Mouse (Mus musculus) midbrain, postnatal 0 days (tissue): ENCODE measurements around the gene Ace3. TPM values are rescaled to one million over a fixed set of nuclear protein-coding genes. Genes with fewer than 3 reads are reported as not detected.

ENCODE experiments used
- ATAC-seq: fragments of 200-750 bp; cut with Nextera tagmentation; 2 replicates; pipeline ENCODE4 v1.8.0; 2017; ENCODE audit warnings: moderate number of reproducible peaks, mild to moderate bottlenecking, moderate TSS enrichment, moderate library complexity; ENCODE audit not compliant: low FRiP score
- DNase-seq: peaks from one replicate; pipeline ENCODE4 v3.0.0-alpha.2; 2015; ENCODE audit warnings: low spot score
- H3K27ac ChIP-seq: fragments of 300-500 bp; sonication (generic); 2 replicates; pipeline ENCODE4 v1.5.1; 2014; ENCODE audit warnings: low read depth, mild to moderate bottlenecking, low read length, mixed read lengths
- H3K27me3 ChIP-seq: fragments of 300-500 bp; sonication (generic); 2 replicates; pipeline ENCODE4 v1.6.1; 2014; ENCODE audit warnings: low read length, control low read depth, mixed read lengths; ENCODE audit not compliant: insufficient read depth
- H3K36me3 ChIP-seq: fragments of 300-500 bp; sonication (generic); 2 replicates; pipeline ENCODE4 v1.6.1; 2014; ENCODE audit warnings: low read length, control low read depth, mixed read lengths; ENCODE audit not compliant: insufficient read depth
- H3K4me1 ChIP-seq: fragments of 300-500 bp; sonication (generic); 2 replicates; pipeline ENCODE4 v1.6.1; 2014; ENCODE audit warnings: mild to moderate bottlenecking, control low read depth, antibody characterized with exemption, low read length, mixed read lengths; ENCODE audit not compliant: insufficient read depth
- H3K4me2 ChIP-seq: fragments of 300-500 bp; sonication (generic); 2 replicates; pipeline ENCODE4 v1.6.1; 2014; ENCODE audit warnings: low read depth, mild to moderate bottlenecking, low read length, mixed read lengths; ENCODE audit not compliant: poor library complexity, severe bottlenecking
- H3K4me3 ChIP-seq: fragments of 300-500 bp; sonication (generic); 2 replicates; pipeline ENCODE4 v1.5.1; 2014; ENCODE audit warnings: low read depth, mild to moderate bottlenecking, low read length, moderate library complexity
- H3K9ac ChIP-seq: fragments of 300-500 bp; sonication (generic); replicated peaks from 2 replicates; pipeline ENCODE4 v1.6.1; 2014; ENCODE audit warnings: mild to moderate bottlenecking, low read length, moderate library complexity, mixed read lengths; ENCODE audit not compliant: poor library complexity, severe bottlenecking
- H3K9me3 ChIP-seq: fragments of 300-500 bp; sonication (generic); 2 replicates; pipeline ENCODE4 v1.6.1; 2016; ENCODE audit warnings: low read length, control low read depth
- CTCF ChIP-seq: IDR thresholded peaks from 2 replicates; pipeline ENCODE4 v1.5.1; 2016; ENCODE audit warnings: antibody characterized with exemption, mild to moderate bottlenecking
- WGBS: fragments of 180-500 bp; shearing (Covaris S2); extraction: QIAGEN DNeasy Blood & Tissue Kit; methylation state at CpG from one replicate; pipeline ENCODE4 v1.1.7; 2014; 5-methylcytosine and 5-hydroxymethylcytosine counted together
- polyA plus RNA-seq: library from polyadenylated mRNA; unstranded; fragments of >200 nt; fragmentation: Nextera tagmentation; extraction: Ambion mirVana; gene quantifications from 2 replicates; pipeline ENCODE4 v1.2.1, GENCODE M21; 2015
- total RNA-seq: library from RNA; depleted of rRNA; stranded (reverse); fragments of >200 nt; gene quantifications from 2 replicates; pipeline ENCODE4 v1.2.3, GENCODE M21; 2014

Gene Ace3
- total and polyA plus RNA-seq, 2 experiments from 2014 or later: not detected

DNA sequence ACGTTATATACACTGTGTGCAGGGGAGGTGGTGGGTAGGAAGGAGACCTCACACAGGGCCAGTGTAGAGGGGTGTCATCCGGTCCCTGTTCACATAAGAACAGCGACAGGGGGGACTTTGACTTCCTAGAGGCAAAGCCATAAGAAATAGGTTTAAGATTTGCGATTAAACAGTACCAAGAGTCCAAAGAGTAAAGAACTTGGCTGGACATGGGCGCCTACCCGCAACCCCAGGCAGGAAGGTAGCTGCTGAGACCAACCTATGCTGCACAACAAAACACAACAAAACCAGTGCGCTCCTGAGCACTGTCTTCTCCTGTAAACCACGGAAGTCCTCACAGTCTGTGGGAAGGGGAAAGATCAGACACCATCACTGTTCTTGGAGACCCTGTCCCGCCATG is 42.4 kb upstream of the Ace3 start:
- Histone ChIP-seq H3K4me2 (no peak overlapping the region), H3K36me3 (no peaks in the 10 kb centered on the region; the same call in 1 of the 2 replicates), H3K27ac (no peak overlapping the region), H3K9ac (no peak overlapping the region), H3K9me3 (no peaks in the 10 kb centered on the region), H3K27me3 (no peaks in the 10 kb centered on the region), H3K4me3 (no peak overlapping the region), H3K4me1 (no peaks in the 10 kb centered on the region)
- DNase-seq (no peak), ATAC-seq (no peak)
- TF ChIP-seq CTCF: no peak
- 83% methylated on average over 9 of the region's 9 CpGs for WGBS

DNA sequence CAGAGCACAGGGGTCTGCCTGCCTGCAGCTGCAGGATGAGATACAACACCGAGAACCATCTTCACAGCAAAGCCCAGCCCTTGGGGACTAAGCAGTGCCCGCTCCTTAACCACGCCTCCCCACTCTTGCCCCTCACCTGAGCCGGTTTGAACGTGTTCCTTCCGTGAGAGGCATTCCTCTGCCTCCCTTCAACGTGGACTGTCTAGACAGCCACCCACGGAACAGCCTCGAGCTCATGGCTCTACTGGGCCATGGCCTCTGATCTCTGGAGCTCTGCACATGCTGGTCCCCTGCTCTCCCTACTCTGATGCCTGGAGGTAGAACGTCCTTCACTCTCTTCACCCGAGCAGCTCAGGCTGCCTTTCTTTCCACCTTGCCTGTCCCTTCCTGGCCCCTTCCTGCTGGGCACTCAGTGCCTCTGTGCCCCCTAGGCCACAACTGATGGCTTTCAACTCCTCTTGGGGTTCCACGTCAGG is 41.5 kb upstream of the Ace3 start, which contains the start of gene Cyb561:
Gene Cyb561, minus strand, starts transcription at position 426 of the 476 bp plus-strand sequence.
- H3K9ac ChIP-seq: no peak within 1 kb of the TSS
- H3K36me3 ChIP-seq: no peaks in the 10 kb centered on the region
- no peak for DNase-seq
- ATAC-seq: no peak
- WGBS: 82% methylated on average over 12 of the region's 12 CpGs
- no peak within 1 kb of the TSS for H3K4me3 ChIP-seq
- H3K27me3 ChIP-seq: no peaks in the 10 kb centered on the region
- H3K9me3 ChIP-seq: no peaks in the 10 kb centered on the region
- no peak for TF ChIP-seq CTCF
- H3K27ac ChIP-seq: no peak within 1 kb of the TSS
- H3K4me2 ChIP-seq: no peak within 1 kb of the TSS
- no peaks in the 10 kb centered on the region for H3K4me1 ChIP-seq

DNA sequence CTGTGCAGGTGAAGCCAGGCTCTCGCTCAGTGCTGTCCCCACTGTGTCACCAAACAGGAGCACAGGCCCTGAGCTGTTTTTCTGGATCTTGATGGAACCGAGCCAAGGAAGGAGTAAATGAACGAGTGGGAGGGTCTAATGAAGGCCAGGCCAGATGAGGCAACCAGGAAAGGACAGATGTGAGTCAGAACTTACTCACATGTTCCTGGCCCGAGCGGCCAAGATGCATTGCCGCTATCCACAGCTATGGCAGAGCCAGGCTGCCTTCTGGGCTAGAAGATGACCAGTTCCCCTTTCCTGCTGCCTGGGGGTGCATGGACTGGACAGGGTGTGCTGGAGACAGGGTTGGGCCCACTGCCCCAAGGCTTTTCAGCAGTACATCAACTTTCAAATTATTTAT is 41.1 kb upstream of the Ace3 start:
- H3K27ac ChIP-seq: no peak overlapping the region
- no peaks in the 10 kb centered on the region for H3K4me1 ChIP-seq
- no peak overlapping the region for H3K4me2 ChIP-seq
- TF ChIP-seq CTCF: no peak
- 89% methylated on average over 6 of the region's 6 CpGs for WGBS
- no peak overlapping the region for H3K9ac ChIP-seq
- no peak overlapping the region for H3K4me3 ChIP-seq
- no peaks in the 10 kb centered on the region for H3K27me3 ChIP-seq
- no peaks in the 10 kb centered on the region for H3K36me3 ChIP-seq
- H3K9me3 ChIP-seq: no peaks in the 10 kb centered on the region
- DNase-seq (no peak), ATAC-seq (no peak)

DNA sequence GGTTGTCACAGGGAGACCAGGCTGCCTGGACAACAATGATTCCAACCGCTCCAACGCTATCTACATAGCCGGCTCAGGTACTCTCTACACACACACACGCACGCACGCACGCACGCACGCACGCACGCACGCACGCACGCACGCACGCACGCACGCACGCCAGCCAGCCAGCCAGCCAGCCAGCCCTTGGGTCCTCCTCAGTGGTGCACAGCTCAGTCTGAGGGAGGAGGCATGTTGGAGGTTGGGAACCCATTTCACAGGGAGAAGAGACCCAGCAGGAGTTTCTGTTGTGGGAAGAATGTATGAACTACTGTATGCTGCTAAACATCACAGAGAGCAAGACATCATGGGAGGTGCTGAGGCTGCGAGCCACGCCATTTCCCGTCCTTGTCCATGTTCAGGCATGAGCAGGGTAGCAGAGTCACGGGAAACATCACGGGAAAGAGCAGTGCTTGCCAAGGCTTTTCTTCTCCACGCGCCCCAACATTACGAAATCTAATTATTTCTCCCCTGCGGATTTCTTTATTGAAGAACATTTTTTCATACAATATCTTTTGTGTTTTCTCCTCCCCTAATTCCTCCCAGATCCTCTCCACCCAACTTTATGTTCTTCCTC is 38.6 kb upstream of the Ace3 start:
- no peaks in the 10 kb centered on the region for H3K4me1 ChIP-seq
- no peak overlapping the region for H3K27ac ChIP-seq

DNA sequence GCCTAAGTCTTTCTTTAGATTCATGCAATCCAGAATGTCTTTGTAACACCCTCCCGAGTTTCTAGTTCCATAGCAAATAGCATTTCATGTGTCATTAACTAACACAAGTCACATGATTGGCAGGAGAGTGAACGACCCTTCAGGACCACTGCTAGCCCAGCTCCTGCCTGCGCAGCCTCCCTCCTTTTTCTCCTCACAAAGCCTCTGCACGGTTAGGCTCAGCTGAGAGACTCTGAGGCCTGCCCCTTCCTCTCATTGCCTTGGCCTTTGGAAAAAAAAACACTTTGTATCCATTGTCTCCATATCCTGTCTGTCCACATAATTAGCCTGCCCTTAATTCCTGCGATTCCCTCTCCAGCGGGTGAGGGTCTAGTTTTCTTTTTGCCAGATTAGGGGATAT is 37.0 kb upstream of the Ace3 start:
- no peak for TF ChIP-seq CTCF
- H3K27ac ChIP-seq: no peak overlapping the region
- H3K4me2 ChIP-seq: no peak overlapping the region
- H3K36me3 ChIP-seq: no peaks in the 10 kb centered on the region
- no peaks in the 10 kb centered on the region for H3K27me3 ChIP-seq
- no peak for DNase-seq
- no peak for ATAC-seq
- no peaks in the 10 kb centered on the region for H3K9me3 ChIP-seq
- H3K4me3 ChIP-seq: no peak overlapping the region
- 47% methylated on average over 6 of the region's 6 CpGs for WGBS
- no peak overlapping the region for H3K9ac ChIP-seq
- H3K4me1 ChIP-seq: no peaks in the 10 kb centered on the region

More for the DNA sequence above, 38.6 kb upstream of the Ace3 start:
- H3K9me3 ChIP-seq: no peaks in the 10 kb centered on the region
- DNase-seq (no peak), ATAC-seq (no peak)
- no peak overlapping the region for H3K4me2 ChIP-seq
- H3K27me3 ChIP-seq: no peaks in the 10 kb centered on the region
- 86% methylated on average over 28 of the region's 28 CpGs for WGBS
- H3K36me3 ChIP-seq: no peaks in the 10 kb centered on the region
- TF ChIP-seq CTCF: no peak
- H3K9ac ChIP-seq: no peak overlapping the region
- H3K4me3 ChIP-seq: no peak overlapping the region

DNA sequence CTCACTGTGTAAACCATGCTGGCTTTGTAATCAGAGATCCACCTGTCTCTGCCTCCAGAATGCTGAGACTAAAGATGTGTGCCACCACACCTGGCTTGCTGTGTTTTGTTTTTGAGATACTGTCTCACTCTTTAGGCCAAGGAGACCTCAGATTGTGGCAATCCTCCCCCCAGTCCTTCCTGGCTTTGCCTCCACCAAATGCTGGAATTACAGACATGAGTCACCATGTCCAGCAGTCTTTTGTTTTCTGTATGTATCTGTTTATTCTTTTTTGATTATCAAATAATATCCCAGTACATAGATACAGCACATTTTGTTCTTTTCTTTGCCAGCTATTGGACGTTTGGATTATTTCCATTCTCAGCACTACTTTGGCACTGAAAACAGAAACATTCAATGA is 35.9 kb upstream of the Ace3 start:
- no peak overlapping the region for H3K4me2 ChIP-seq
- no peak for TF ChIP-seq CTCF
- no peaks in the 10 kb centered on the region for H3K4me1 ChIP-seq
- 53% methylated on average over 1 of the region's 1 CpGs for WGBS
- H3K9me3 ChIP-seq: no peaks in the 10 kb centered on the region
- DNase-seq: no peak
- H3K4me3 ChIP-seq: no peak overlapping the region
- no peak for ATAC-seq
- H3K27me3 ChIP-seq: no peaks in the 10 kb centered on the region
- no peak overlapping the region for H3K9ac ChIP-seq
- H3K27ac ChIP-seq: no peak overlapping the region
- no peaks in the 10 kb centered on the region for H3K36me3 ChIP-seq
